ENCODE assay signal across 28 mouse cellular contexts in genomic region chr3:102265146-102265545, GRCm38 (mm10).
DNase-seq lines count a peak whose midpoint lies in the region; TF ChIP-seq lines count a peak whose summit lies in the region.
"Had no signal": no experiment of that assay in that cellular context is flagged by ENCODE, and none has a peak within 500 bp of the region (broad histone marks: within the 10 kb centered on the region; RNA-seq: fewer than 3 reads in every experiment).

No protein-coding gene starts in this region.

- H3K27me3 ChIP-seq in C2C12 (ENCODE audit: control insufficient read depth, insufficient read depth, insufficient read length) (no peaks in the 10 kb centered on the region), myocyte (ENCODE audit: control insufficient read depth, insufficient read depth, insufficient read length) (no peaks in the 10 kb centered on the region)
- H3K27me3 ChIP-seq: embryonic facial prominence, embryonic 13.5 days; forebrain, embryonic 12.5 days; forebrain, embryonic 15.5 days; heart, embryonic 15.5 days; hindbrain, embryonic 13.5 days; intestine, embryonic 15.5 days had no signal

- H3K79me2 ChIP-seq in C2C12 (ENCODE audit: control insufficient read depth, insufficient read depth) (no peaks in the 10 kb centered on the region), myocyte (ENCODE audit: control insufficient read depth, insufficient read depth) (no peaks in the 10 kb centered on the region)

- TF ChIP-seq CTCF in C2C12 (IDR thresholded peaks at IDR 0.05; ENCODE audit: control insufficient read depth, insufficient read depth, insufficient read length), result no peak

- DNase-seq in adrenal gland, postnatal 10 days, result peak; percentile 34
- no peak for DNase-seq in adrenal gland, postnatal 14 days
- peak; percentile 89 for DNase-seq in heart, adult 11 months
- DNase-seq in heart, adult 9 months (ENCODE audit: low spot score in 2 of 2), result no peak
- no peak for DNase-seq in right cerebral cortex, postnatal 25 days
- DNase-seq in urinary bladder, postnatal 10 days (ENCODE audit: low spot score), result no peak
- DNase-seq: adrenal gland, postnatal 25 days; cerebellum, adult 11-12 months; cerebellum, adult 8-10 months; cerebellum, postnatal 10 days; cerebellum, postnatal 36 days; embryo, embryonic 11 days; gastrocnemius, postnatal 25 days; heart, postnatal 10 days; heart, postnatal 36 days; kidney, adult 11 months had no signal

- H3K4me3 ChIP-seq in C2C12 (ENCODE audit: insufficient read depth, poor library complexity, severe bottlenecking), result no peak overlapping the region
- no peak overlapping the region for H3K4me3 ChIP-seq in myocyte
- H3K4me3 ChIP-seq: embryonic facial prominence, embryonic 10.5 days; embryonic facial prominence, embryonic 13.5 days; erythroblast, embryonic 14.5 days; forebrain, embryonic 12.5 days; forebrain, embryonic 15.5 days; heart, embryonic 12.5 days; heart, embryonic 15.5 days; hindbrain, embryonic 10.5 days; hindbrain, embryonic 13.5 days; intestine, embryonic 15.5 days had no signal

- H3K36me3 ChIP-seq in C2C12 (ENCODE audit: control insufficient read depth, insufficient read depth) (no peaks in the 10 kb centered on the region), myocyte (ENCODE audit: control insufficient read depth, insufficient read depth) (no peaks in the 10 kb centered on the region)
- H3K36me3 ChIP-seq: embryonic facial prominence, embryonic 10.5 days; embryonic facial prominence, embryonic 13.5 days; forebrain, embryonic 12.5 days; forebrain, embryonic 15.5 days; heart, embryonic 12.5 days; heart, embryonic 15.5 days; hindbrain, embryonic 10.5 days; hindbrain, embryonic 13.5 days; intestine, embryonic 15.5 days had no signal

- no peaks in the 10 kb centered on the region for H3K79me3 ChIP-seq in C2C12 (ENCODE audit: low read depth)

- no peak for TF ChIP-seq POLR2A in myocyte (IDR thresholded peaks at IDR 0.05; ENCODE audit: insufficient read length, low read depth)

- no peak overlapping the region for H3ac ChIP-seq in C2C12 (ENCODE audit: control insufficient read depth, insufficient read length, low read depth)
- H3ac ChIP-seq in myocyte (ENCODE audit: control insufficient read depth, insufficient read length), result no peak overlapping the region

- peak overlapping the region; percentile 5 for H3K4me2 ChIP-seq in myocyte (ENCODE audit: low read depth)
- H3K4me2 ChIP-seq: embryonic facial prominence, embryonic 13.5 days; forebrain, embryonic 12.5 days; forebrain, embryonic 15.5 days; heart, embryonic 12.5 days; heart, embryonic 15.5 days; hindbrain, embryonic 13.5 days; intestine, embryonic 15.5 days had no signal

TF ChIP-seq in C2C12, 6 proteins besides CTCF, POLR2A, EP300 and RAD21:
- no peak for TF ChIP-seq MYOG (IDR thresholded peaks at IDR 0.05; ENCODE audit: control insufficient read depth, extremely low read depth, insufficient read length)
- TF ChIP-seq CEBPB (IDR thresholded peaks at IDR 0.05; ENCODE audit: low read depth), result peak; percentile 70

TF ChIP-seq in myocyte, 11 proteins besides CTCF, POLR2A, EP300 and RAD21:
- TF ChIP-seq TCF3 (IDR thresholded peaks at IDR 0.05; ENCODE audit: insufficient read length, low read depth) (no peak), USF1 (IDR thresholded peaks at IDR 0.05; ENCODE audit: low read depth) (no peak), CEBPB (IDR thresholded peaks at IDR 0.05; ENCODE audit: insufficient read depth, poor library complexity, severe bottlenecking) (peak; percentile 88)

Comparison
In these comparisons a context has a peak if more than half of its experiments do, and no peak if none do; other contexts are left out.
1. DNase-seq: peak in adrenal gland, postnatal 10 days (single experiment) and heart, adult 11 months (single experiment); none in adrenal gland, postnatal 14 days (single experiment), heart, adult 9 months (0 of 2), right cerebral cortex, postnatal 25 days (single experiment) and urinary bladder, postnatal 10 days (single experiment).